Mouse (Mus musculus): ENCODE measurements at regions not wholly inside any gene's neighbourhood (a gene's known extent, or its start where the extent isn't known, plus 50 kb on each side); places are given as distances from the start of the nearest gene placed in this dataset.

DNA sequence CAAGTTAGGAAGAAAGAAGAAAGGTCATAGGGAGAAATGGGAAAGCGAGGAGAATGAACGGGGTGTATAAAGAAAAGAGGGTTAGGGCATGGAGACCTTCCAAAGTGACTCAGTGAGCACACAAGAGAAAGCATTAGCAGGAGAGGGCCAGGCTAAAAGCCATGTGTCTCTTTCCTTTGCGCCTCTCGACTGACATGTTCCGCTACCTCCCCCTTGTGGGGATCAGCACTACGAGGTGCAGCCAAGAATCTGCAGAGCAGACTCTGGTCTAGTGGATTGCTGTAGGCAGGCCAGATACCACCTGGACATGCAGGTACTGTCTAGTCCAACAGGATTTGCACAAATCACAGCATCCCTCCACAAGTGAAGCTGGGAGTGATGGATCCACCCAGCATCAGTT is 54.0 kb downstream of the Kcna5 start:
- ATAC-seq (replicated peaks in 1 of 2; ENCODE audit: insufficient read depth in 1 of 2, low FRiP score in 2 of 2, low TSS enrichment in 1 of 2, low read depth in 1 of 2, poor library complexity in 2 of 2, severe bottlenecking in 2 of 2): no peak

DNA sequence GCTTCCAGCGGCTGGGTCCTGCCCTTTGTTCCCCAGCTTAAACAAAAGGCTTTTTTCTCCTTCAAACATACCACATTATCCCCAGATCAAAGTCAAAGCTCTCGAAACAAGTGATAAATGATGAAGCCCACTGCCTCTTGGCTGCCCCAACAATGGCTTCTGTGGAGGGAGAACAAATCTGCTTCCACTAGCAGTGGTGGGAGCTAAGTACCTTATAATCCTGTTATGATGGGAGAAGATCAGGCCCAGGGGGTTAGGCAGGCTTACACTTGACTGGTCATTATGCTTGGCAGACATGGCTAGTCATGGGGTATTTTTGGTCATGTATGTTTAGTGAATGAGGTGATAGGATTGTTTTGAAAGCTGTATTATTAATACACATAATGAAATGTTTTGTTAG is 57.7 kb downstream of the Kcna5 start:
- ATAC-seq (replicated peaks in 1 of 2; ENCODE audit: insufficient read depth in 1 of 2, low FRiP score in 2 of 2, low TSS enrichment in 1 of 2, low read depth in 1 of 2, poor library complexity in 2 of 2, severe bottlenecking in 2 of 2): no peak

DNA sequence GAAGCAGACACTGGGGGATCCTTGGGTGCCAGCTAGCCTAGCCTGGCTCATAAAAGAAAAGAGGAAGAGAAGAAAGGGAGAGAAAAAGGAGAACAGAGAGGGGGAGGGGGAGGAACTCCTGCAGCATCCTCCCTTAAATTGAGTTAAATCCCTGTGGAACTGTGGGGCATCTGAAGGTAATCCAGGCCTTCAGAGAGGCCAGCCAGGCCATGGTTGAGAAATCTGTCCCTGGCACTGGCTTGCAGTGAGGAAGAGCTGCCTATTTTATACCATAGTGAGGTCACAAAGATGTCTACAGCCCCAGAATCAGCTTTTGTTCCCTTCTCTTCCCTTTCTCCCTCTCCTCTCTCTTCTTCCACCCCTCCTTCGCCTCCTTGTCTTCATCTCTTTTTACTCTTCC is 58.5 kb downstream of the Kcna5 start:
- no peak for ATAC-seq (replicated peaks in 1 of 2; ENCODE audit: insufficient read depth in 1 of 2, low FRiP score in 2 of 2, low TSS enrichment in 1 of 2, low read depth in 1 of 2, poor library complexity in 2 of 2, severe bottlenecking in 2 of 2)

DNA sequence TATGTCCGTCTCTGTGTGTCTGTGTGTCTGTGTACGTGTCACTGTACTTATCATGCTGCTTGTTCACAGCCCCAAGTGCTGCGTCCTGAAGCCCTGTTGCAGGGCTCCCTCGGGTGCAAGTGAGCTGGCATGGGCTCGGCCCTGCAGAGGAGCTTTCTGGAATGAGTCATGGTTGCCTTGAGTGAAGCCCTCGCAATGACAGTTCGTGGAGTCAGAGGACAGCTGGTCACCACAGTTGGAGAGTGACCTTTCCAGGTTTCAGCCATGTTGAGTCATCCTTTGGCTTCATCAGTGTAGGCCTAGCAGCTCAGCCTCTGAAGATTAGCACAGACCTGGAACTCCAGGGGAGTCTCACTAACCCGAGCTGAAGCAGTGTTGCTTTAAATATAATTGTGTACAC is 59.7 kb downstream of the Kcna5 start:
- no peak for ATAC-seq (replicated peaks in 1 of 2; ENCODE audit: insufficient read depth in 1 of 2, low FRiP score in 2 of 2, low TSS enrichment in 1 of 2, low read depth in 1 of 2, poor library complexity in 2 of 2, severe bottlenecking in 2 of 2)

DNA sequence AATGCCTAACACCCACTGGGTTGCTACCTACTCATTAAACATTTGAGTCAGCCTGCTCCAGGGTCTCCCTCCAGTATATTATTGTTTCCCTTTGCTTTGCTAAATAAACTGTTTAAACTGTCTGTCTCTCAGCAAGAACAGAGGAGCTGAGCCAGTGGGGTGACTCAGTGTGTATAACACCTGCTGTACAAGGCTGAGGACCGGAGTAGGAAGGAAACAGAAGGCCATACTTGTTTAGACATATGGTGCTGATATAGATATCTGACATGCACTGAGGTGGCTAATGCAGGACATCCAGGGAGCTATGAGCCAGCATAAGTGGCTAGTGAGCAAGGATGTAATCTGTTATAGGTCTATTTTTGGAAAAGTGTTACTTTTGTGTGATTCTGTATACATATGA is 81.5 kb downstream of the Kcna5 start:
- no peak for ATAC-seq (replicated peaks in 1 of 2; ENCODE audit: insufficient read depth in 1 of 2, low FRiP score in 2 of 2, low TSS enrichment in 1 of 2, low read depth in 1 of 2, poor library complexity in 2 of 2, severe bottlenecking in 2 of 2)

DNA sequence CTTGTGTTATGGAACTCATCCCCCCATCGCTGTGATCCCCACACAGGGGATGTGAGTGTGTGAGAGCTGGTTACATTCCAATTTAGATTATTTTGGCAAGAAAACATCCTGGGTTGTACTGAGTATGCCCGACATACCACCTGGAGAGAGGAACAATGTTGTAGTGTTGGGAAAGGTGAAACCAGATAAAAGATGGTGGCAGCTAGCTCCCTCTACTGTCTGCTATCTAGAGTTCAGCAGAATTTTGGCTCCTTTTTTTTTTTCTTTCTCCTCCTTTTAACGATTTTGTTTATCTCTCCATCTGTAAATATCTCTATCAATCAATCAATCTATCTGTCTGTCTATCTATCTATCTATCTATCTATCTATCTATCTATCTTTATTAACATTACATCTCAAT is 89.7 kb downstream of the Kcna5 start:
- ATAC-seq (replicated peaks in 1 of 2; ENCODE audit: insufficient read depth in 1 of 2, low FRiP score in 2 of 2, low TSS enrichment in 1 of 2, low read depth in 1 of 2, poor library complexity in 2 of 2, severe bottlenecking in 2 of 2): no peak

DNA sequence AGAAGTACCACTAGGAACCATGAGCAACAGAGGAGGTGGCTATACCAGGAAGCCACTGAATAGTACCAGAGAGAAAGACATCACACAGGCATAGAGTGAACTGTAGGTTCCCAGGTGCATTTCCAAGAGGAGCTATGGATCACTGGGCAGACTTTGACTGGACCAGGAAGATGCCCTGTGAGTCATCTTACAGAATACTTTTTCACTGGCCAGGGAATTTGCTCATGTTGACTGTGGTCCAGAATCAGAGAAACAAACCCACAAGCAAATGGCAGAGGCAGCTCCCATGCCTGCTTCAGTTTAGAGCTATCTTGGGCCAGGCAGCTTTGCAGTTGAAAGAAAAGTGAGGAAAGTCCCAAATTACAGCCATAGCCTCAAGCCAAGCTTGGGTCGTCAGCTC is 95.0 kb downstream of the Kcna5 start:
- no peak for ATAC-seq (replicated peaks in 1 of 2; ENCODE audit: insufficient read depth in 1 of 2, low FRiP score in 2 of 2, low TSS enrichment in 1 of 2, low read depth in 1 of 2, poor library complexity in 2 of 2, severe bottlenecking in 2 of 2)

DNA sequence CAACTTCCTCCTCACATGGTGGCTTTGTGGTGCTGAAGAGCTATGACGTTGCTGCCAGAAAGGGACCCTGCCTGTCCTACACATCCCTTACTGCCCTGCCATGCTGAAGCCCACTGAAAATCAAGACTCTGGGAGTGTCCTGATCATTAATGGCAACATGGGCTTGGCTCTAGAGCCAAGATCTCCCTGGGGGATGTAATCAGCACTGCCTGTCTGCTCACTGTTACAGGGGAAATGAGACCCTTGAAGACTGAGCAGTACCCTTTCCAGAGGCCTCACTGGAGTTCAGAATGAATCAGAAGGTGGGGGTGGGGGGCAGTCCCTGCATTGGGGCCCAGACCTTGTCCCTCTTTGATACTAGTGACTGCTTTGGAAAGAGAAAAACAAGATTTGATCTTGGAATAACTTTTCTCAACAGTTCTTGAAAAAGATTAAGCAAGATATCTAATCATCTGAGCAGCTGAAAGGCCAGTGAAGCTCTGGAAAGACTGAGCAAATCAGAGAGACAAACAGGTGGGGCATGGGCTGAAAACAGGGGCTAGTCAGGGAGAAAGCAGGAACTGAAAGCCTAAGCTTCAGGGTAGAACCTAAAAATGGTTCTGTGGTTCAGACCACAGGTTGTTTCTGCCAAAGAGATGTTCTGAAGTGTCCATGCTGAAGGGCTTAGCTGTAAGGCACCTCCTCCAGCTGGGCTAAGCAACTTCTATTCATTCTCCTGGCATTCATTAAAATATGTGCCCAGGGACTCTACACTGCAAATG is 97.1 kb downstream of the Kcna5 start:
- ATAC-seq (replicated peaks in 1 of 2; ENCODE audit: insufficient read depth in 1 of 2, low FRiP score in 2 of 2, low TSS enrichment in 1 of 2, low read depth in 1 of 2, poor library complexity in 2 of 2, severe bottlenecking in 2 of 2): 0 out of 4 replicates have a peak, but pooled peaks of 1 of the 2 experiments have one; percentile 4

DNA sequence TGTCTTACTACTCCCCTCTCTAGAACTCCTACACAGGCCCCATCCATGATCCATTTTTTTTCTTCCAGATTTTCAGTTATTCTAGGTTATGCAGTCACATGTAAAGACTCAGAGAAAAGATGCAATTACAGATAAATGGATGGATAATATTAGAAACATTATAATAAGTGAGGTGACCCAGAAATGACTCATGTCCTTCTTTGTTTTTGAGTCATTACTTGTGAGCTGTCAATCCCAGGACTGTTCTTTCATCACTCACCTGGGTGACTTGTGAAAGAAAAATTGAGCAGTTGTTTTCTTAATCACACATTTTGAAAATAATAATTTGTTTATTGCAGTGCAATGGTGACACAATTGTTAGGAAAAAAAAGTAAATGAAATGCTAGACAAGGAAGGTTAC is 108.0 kb downstream of the Kcna5 start:
- no peak for ATAC-seq (replicated peaks in 1 of 2; ENCODE audit: insufficient read depth in 1 of 2, low FRiP score in 2 of 2, low TSS enrichment in 1 of 2, low read depth in 1 of 2, poor library complexity in 2 of 2, severe bottlenecking in 2 of 2)

DNA sequence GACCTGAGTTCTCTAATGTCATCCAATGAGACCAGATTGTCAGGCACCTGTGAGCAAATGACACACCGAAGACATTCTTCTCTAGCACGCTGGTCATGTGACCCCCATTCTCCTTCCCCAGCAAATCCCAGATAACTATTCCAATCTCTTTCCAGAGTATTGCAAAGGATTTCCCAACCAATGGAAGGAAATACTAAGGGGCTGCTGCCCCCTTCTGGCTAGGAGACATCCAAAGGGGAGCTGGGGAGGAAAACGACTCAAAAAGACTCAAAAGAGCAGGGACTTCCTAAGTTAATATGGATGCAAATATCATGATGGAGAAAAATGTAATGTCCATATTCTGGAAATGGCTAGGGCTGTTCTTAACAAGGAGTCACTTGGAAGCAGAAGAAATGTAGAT is 129.5 kb downstream of the Kcna5 start:
- no peak for ATAC-seq (replicated peaks in 1 of 2; ENCODE audit: insufficient read depth in 1 of 2, low FRiP score in 2 of 2, low TSS enrichment in 1 of 2, low read depth in 1 of 2, poor library complexity in 2 of 2, severe bottlenecking in 2 of 2)

DNA sequence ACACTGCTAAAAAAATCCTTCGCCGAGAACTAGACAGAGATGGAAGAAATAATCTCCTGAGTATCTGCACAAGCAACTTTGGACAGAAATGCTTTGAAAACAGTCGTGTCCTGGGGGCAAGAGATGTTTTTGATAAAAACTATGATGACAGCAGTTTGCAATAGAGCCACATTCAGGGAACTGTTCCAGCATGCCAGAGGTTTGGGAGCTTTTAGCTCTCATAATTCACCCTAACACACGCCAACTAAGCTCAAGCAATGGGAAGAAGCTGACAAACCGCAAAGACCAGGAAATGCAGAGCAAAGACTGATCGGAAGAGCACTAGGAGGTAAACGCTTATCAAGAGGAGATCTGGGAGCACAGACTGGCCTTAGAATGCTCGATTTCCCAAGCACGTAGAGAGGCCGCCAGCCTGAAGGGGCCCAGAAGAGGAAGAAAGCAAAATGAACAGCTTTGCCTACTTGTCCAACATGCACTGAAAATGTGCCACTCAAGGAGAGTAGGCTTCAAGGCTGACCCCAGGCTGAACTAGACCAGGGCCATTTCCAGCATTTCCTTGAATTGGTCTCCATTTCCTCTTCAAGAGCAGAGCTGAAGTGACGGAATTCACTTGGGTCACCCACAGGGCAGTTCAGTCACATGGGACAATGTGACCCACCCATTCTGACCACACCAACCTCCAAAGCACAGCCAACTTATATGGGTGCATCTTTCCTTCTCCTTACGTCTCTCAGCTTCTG is 130.7 kb downstream of the Kcna5 start:
- ATAC-seq (replicated peaks in 1 of 2; ENCODE audit: insufficient read depth in 1 of 2, low FRiP score in 2 of 2, low TSS enrichment in 1 of 2, low read depth in 1 of 2, poor library complexity in 2 of 2, severe bottlenecking in 2 of 2): 0 out of 4 replicates have a peak, but pooled peaks of 1 of the 2 experiments have one; percentile 27

DNA sequence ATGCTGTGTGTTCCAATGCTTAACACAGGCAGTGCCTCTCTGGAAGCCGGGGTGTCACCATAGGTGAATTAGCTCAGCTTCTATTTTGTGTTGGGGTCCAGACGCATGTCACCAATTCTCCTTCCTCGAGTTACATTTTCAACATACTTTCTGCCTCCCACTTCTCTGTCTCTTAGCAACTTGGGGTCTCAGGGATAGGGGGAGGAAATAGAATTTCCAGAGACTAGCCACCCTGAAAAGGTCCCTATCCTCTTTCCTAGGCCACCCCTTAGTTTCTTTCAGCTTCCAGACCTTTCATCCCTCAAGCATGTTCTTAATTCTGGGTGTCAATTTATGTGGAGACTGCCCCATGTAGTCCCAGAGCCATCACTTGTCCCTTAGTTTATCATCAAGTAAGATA is 135.6 kb downstream of the Kcna5 start:
- ATAC-seq (replicated peaks in 1 of 2; ENCODE audit: insufficient read depth in 1 of 2, low FRiP score in 2 of 2, low TSS enrichment in 1 of 2, low read depth in 1 of 2, poor library complexity in 2 of 2, severe bottlenecking in 2 of 2): no peak

DNA sequence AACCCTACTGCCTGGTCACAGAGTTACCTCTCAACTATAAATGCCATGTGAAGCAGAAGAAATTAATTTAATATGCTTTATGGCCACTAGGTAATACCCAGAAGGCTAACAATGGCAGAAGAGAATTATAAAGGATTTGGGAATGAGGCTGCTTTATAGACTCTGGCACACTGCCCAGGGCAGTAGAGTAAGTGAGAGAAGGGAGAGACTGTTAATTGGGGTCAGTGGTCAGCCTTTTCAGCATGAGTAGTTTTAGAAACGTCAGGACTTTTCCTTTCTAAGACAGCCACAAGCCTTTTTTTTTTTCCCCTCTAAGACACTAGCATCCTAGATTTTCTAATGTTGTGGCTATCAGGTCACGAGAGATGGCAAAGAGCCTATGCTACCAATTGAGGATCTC is 136.6 kb downstream of the Kcna5 start:
- ATAC-seq (replicated peaks in 1 of 2; ENCODE audit: insufficient read depth in 1 of 2, low FRiP score in 2 of 2, low TSS enrichment in 1 of 2, low read depth in 1 of 2, poor library complexity in 2 of 2, severe bottlenecking in 2 of 2): no peak

DNA sequence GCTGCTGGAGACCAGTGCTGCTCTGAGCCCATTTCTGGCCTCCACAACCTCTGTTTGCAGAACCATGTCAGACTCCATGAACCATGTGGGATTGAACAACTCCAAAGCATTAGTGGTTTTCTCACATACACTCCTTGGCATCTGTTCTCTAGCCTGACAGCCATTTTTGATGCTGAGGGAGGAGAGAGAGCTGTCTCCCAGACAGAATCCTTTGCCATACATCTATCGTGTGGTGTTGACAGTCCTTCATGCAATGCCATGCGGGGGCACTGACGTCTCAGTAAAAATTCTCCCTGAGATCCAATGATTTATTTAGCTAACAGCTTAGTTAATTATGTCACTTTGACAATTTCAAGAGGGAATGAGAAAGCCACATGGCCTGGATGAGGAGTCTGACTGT is 140.2 kb downstream of the Kcna5 start:
- ATAC-seq (replicated peaks in 1 of 2; ENCODE audit: insufficient read depth in 1 of 2, low FRiP score in 2 of 2, low TSS enrichment in 1 of 2, low read depth in 1 of 2, poor library complexity in 2 of 2, severe bottlenecking in 2 of 2): no peak

DNA sequence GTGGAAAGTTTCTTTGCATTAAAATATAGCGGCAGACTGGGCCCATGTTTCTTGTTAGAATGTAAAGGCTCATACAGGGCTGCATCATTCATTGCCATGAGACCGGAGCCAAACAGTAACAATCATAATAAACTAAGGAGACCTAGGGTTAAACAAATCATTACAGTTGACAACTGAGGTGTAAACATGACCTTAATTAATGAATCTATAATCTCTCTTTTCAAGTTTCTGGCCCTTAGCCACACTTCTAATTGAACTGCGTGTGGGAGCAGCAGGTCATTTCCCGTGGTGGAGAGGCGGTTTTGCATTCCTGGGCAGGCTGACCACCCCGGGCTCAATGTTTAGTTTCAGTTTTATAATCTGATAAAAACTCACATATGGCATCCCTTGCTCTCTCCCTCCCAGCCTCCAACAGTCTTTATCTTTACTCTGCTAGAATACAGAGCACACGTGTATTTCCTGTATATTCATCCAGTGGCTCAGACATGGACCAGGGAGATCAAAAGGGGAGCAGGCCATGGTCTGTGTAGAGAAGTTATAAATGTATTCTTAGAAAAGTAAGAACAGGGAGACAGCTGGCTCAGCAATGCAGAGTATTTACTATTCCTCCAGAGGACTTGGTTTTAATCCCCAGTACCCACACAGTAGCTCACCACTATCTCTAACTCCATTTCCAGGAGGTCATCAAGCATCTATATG is 141.0 kb downstream of the Kcna5 start:
- ATAC-seq (replicated peaks in 1 of 2; ENCODE audit: insufficient read depth in 1 of 2, low FRiP score in 2 of 2, low TSS enrichment in 1 of 2, low read depth in 1 of 2, poor library complexity in 2 of 2, severe bottlenecking in 2 of 2): no peak

DNA sequence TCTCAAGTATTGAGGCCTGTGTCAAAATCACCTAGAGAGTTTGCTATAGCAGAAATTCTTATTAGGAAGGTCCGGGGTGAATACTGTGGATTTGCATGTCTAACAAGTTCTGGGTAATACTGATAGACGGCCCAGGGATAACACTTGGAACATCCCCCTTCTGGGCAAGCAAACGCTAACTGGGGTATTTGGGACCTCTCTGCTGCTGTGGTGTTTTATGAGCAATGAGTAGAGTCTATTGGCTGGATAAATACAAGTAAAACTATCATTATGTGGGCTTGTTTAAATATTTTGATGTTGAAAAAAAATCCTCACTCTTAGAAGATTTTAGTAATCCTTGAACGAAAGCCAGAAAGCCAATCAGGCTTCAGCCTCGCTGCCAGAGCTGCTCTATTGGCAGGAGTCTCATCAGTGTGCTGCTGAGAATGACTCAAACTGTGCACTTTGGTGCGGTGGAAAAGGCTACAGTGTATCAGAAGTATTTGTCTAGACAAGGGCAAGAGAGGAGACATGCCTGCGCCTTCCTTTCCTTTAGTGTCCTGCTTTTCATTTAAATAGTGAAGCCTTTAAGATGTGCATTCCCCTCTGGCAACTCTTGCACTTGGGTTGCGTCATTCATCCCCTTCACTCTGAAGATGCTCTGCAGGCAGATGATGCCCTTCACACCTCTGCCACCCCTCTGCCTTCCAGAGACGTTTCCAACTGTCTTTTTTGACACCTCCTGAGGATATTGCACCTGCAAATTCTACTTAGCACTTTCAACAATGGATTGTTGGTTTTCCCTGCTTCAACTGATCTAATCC is 150.8 kb downstream of the Kcna5 start:
- no peak for ATAC-seq (replicated peaks in 1 of 2; ENCODE audit: insufficient read depth in 1 of 2, low FRiP score in 2 of 2, low TSS enrichment in 1 of 2, low read depth in 1 of 2, poor library complexity in 2 of 2, severe bottlenecking in 2 of 2)

DNA sequence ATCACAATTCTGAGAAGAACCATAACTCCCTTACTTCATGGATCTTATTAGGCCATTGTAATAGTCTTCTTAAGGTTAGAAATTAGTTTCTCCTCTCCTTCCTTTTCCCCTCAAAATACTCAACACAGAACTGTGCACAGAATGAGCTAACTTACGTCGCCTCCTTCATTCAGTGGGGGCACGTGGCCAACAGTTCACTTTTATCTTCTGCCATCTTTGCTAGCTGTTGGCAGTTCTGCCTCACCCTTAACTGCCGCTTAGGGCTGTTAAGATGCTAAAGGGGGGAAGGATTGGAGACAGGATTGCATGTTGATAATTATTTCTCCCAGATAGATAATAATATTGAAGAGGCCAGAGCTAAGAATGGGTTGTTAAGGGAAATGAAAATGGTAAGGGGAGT is 158.0 kb downstream of the Kcna5 start:
- no peak for ATAC-seq (replicated peaks in 1 of 2; ENCODE audit: insufficient read depth in 1 of 2, low FRiP score in 2 of 2, low TSS enrichment in 1 of 2, low read depth in 1 of 2, poor library complexity in 2 of 2, severe bottlenecking in 2 of 2)
